Mouse (Mus musculus) heart, adult 18-20 months (tissue): ENCODE measurements at regions not wholly inside any gene's neighbourhood (a gene's known extent, or its start where the extent isn't known, plus 50 kb on each side); places are given as distances from the start of the nearest gene placed in this dataset.

Experiments
- DNase-seq, 2 experiments: peaks; one replicate each; pipeline ENCODE4 v3.0.0; 2021 to 2022; ENCODE audit warnings: mixed read lengths in 1 of 2

GRCm38 (mm10) chr1:111699030-111699732 lies 165.5 kb downstream of the Dsel start:
- no peak for DNase-seq

- DNase-seq = no peak
Observed at GRCm38 (mm10) chr1:111660950-111661349, 203.8 kb downstream of the Dsel start.

- DNase-seq = peak in 1 of 2 experiments; percentile 9
Observed at GRCm38 (mm10) chr1:111660099-111660670, 204.5 kb downstream of the Dsel start.

GRCm38 (mm10) chr1:111633860-111634460 lies 230.8 kb downstream of the Dsel start:
- no peak for DNase-seq
